Mouse (Mus musculus) forebrain, embryonic 13.5 days (tissue): ENCODE results near the gene Gm10338. TPM values are rescaled to one million over a fixed set of nuclear protein-coding genes. Genes with fewer than 3 reads are reported as not detected.
A peak's percentile ranks its signal among the peaks of the same experiment; 100 is the strongest.
"Not testable (repeated sequence)": the region's sequence is repeated elsewhere in the genome, so short reads cannot be mapped to it uniquely, and the experiment has no call there.

Experiments
- ATAC-seq: fragments of 200-750 bp; cut with Nextera tagmentation; 2 replicates; pipeline ENCODE4 v1.8.0; 2017
- H3K27ac ChIP-seq: fragments of 300-500 bp; sonication (generic); 2 replicates; pipeline ENCODE4 v1.5.1; 2015; ENCODE audit warnings: inconsistent platforms, mild to moderate bottlenecking, moderate library complexity
- H3K27me3 ChIP-seq: fragments of 300-500 bp; sonication (generic); 2 replicates; pipeline ENCODE4 v1.6.1; 2015; ENCODE audit warnings: mild to moderate bottlenecking, inconsistent platforms
- H3K36me3 ChIP-seq: fragments of 300-500 bp; sonication (generic); 2 replicates; pipeline ENCODE4 v1.6.1; 2015; ENCODE audit warnings: mild to moderate bottlenecking, inconsistent platforms; ENCODE audit not compliant: poor library complexity, severe bottlenecking
- H3K4me1 ChIP-seq: fragments of 300-500 bp; sonication (generic); 2 replicates; pipeline ENCODE4 v1.6.1; 2015; ENCODE audit warnings: inconsistent platforms
- H3K4me2 ChIP-seq: fragments of 300-500 bp; sonication (generic); 2 replicates; pipeline ENCODE4 v1.6.1; 2015; ENCODE audit warnings: inconsistent platforms, mild to moderate bottlenecking, moderate library complexity
- H3K4me3 ChIP-seq: fragments of 300-500 bp; sonication (generic); 2 replicates; pipeline ENCODE4 v1.5.1; 2015; ENCODE audit warnings: mild to moderate bottlenecking, inconsistent platforms
- H3K9ac ChIP-seq: fragments of 300-500 bp; sonication (generic); 2 replicates; pipeline ENCODE4 v1.6.1; 2015; ENCODE audit warnings: mild to moderate bottlenecking, inconsistent platforms
- H3K9me3 ChIP-seq: fragments of 300-500 bp; sonication (generic); replicated peaks from 2 replicates; pipeline ENCODE4 v1.6.1; 2016; ENCODE audit warnings: inconsistent platforms
- WGBS: fragments of 180-500 bp; shearing (Covaris S2); methylation state at CpG from one replicate; pipeline ENCODE4 v1.1.7; 2015; 5-methylcytosine and 5-hydroxymethylcytosine counted together
- polyA plus RNA-seq: library from polyadenylated mRNA; unstranded; fragments of >200 nt; fragmentation: Nextera tagmentation; extraction: Ambion mirVana; gene quantifications from 2 replicates; pipeline ENCODE4 v1.2.1, GENCODE M21; 2015

The Gm10338 gene
- polyA plus RNA-seq, result not detected in 2 replicates

GRCm38 (mm10) chr14:7595492-7595891 lies at the start of gene Gm10338:
Gene Gm10338, minus strand, starts transcription at chr14:7595592.
- not testable (repeated sequence) for H3K9me3 ChIP-seq, H3K4me3 ChIP-seq, H3K4me2 ChIP-seq, ATAC-seq, H3K36me3 ChIP-seq, H3K27ac ChIP-seq, H3K4me1 ChIP-seq, H3K9ac ChIP-seq, H3K27me3 ChIP-seq
- no CpG with 5 or more reads among the region's 2 CpGs for WGBS

- not testable (repeated sequence) for H3K9ac ChIP-seq, H3K4me1 ChIP-seq, H3K4me2 ChIP-seq, H3K36me3 ChIP-seq, H3K27me3 ChIP-seq, H3K4me3 ChIP-seq, H3K9me3 ChIP-seq, ATAC-seq, H3K27ac ChIP-seq
- WGBS, result no CpG with 5 or more reads among the region's 2 CpGs
These were observed 48.5 kb upstream of the Gm10338 start, which contains the start of gene Gm10128 for GRCm38 (mm10) chr14:7643872-7644271. Gene Gm10128, minus strand, starts transcription at chr14:7643972.

- not testable (repeated sequence) for H3K27me3 ChIP-seq, H3K9me3 ChIP-seq, ATAC-seq, H3K4me1 ChIP-seq, H3K36me3 ChIP-seq, H3K27ac ChIP-seq
- H3K4me3 ChIP-seq, result peak within 1 kb of the TSS; percentile 46
- peak within 1 kb of the TSS; percentile 65 for H3K9ac ChIP-seq
- peak within 1 kb of the TSS; percentile 72 for H3K4me2 ChIP-seq
- 0% methylated on average over 2 of the region's 34 CpGs for WGBS
These were observed 27.0 kb downstream of the Gm10338 start, which contains the start of gene Gm3558 for GRCm38 (mm10) chr14:7568382-7568781. Gene Gm3558, minus strand, starts transcription at chr14:7568566.

- H3K27me3 ChIP-seq, H3K27ac ChIP-seq, ATAC-seq, H3K4me1 ChIP-seq, H3K36me3 ChIP-seq, H3K9me3 ChIP-seq: not testable (repeated sequence)
- Histone ChIP-seq H3K9ac (peak overlapping the region; percentile 65), H3K4me3 (peak overlapping the region; percentile 46), H3K4me2 (peak overlapping the region; percentile 72)
- WGBS, result 0% methylated on average over 18 of the region's 27 CpGs
These were observed 27.5 kb downstream of the Gm10338 start for GRCm38 (mm10) chr14:7567890-7568289.

- H3K36me3 ChIP-seq, H3K27ac ChIP-seq, H3K9me3 ChIP-seq, ATAC-seq, H3K4me2 ChIP-seq, H3K27me3 ChIP-seq, H3K4me3 ChIP-seq, H3K4me1 ChIP-seq, H3K9ac ChIP-seq: not testable (repeated sequence)
- 12% methylated on average over 8 of the region's 9 CpGs for WGBS
These were observed 28.1 kb downstream of the Gm10338 start for GRCm38 (mm10) chr14:7567266-7567665.

Other genes with a start within 250 kb of the Gm10338 start
- not detected in 2 replicates for gene Gm8374, start 230.5 kb downstream of the Gm10338 start, polyA plus RNA-seq
- not detected in 2 replicates for gene Gm3755, start 144.7 kb downstream of the Gm10338 start, polyA plus RNA-seq
- gene Gm3752, start 111.8 kb downstream of the Gm10338 start, polyA plus RNA-seq, result 4.6 and 7.4 TPM in 2 replicates
- 1.7 and 2.6 TPM in 2 replicates for gene Gm3558, start 27.0 kb downstream of the Gm10338 start, polyA plus RNA-seq
- gene Gm10128, start 48.4 kb upstream of the Gm10338 start, polyA plus RNA-seq, result not detected in 2 replicates
- gene Gm26661, start 196.0 kb upstream of the Gm10338 start, polyA plus RNA-seq, result not detected in 2 replicates
- gene Flnb, start 222.4 kb upstream of the Gm10338 start, polyA plus RNA-seq, result 8.7 TPM in 2 replicates